Comparison of ENCODE assay signal across 8 mouse cellular contexts in the genomic region with DNA sequence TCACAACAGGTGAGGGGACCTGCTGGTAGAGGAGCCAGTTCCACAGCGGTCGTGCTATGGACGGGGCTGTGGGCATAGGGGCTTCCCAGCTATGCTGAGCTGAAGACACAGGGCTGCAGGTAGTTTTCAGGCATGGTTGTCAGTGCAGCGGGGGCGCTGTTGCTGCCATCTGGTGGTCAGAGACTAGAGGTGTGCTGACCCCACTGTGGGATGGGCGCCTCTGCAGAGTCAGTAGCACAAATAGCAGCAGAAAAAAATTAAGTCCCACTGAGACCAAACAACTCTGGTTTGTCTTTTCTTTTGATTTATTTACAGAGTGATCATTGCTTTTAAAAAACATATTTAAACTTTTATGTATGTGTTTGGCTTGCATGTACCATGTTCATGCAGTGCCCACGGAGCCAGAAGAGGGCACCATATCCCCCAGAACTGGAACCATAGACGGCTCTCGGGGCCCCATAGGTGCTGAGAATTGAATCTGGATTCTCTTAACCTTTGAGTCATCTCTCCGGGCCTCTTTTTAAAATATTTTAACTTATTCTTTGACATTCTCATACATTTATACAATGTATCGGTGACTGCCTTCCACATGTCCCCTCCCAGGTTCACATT. TPM values are rescaled to one million over a fixed set of nuclear protein-coding genes. Genes with fewer than 3 reads are reported as not detected.
DNase-seq lines count a peak whose midpoint lies in the region; ATAC-seq and TF ChIP-seq lines count a peak whose summit lies in the region.

No protein-coding gene starts in this region.

- H3K4me2 ChIP-seq in intestine, embryonic 16.5 days (ENCODE audit: low read depth, low read length) = peak overlapping the region; percentile 32

- no peaks in the 10 kb centered on the region for H3K27me3 ChIP-seq in intestine, embryonic 16.5 days (replicated peaks; ENCODE audit: control insufficient read depth, insufficient read depth, low read length)
- H3K27me3 ChIP-seq in midbrain, embryonic 10.5 days (ENCODE audit: low read depth, poor library complexity, severe bottlenecking) = no peaks in the 10 kb centered on the region

- peak; percentile 40 for DNase-seq in ovary, postnatal 10 days (ENCODE audit: low spot score)
- no peak for DNase-seq in ovary, adult 18-20 months (ENCODE audit: low spot score)
- peak; percentile 39 for DNase-seq in gastrocnemius, postnatal 25 days
- DNase-seq in left cerebral cortex, postnatal 36 days (ENCODE audit: low spot score in 2 of 2) = peak; percentile 54 to 62
- peak; percentile 78 for DNase-seq in midbrain, embryonic 10.5 days (ENCODE audit: low spot score)
- DNase-seq in spleen, adult 18-20 months = peak; percentile 52 to 76

- no peaks in the 10 kb centered on the region for H3K4me1 ChIP-seq in cortical plate, adult 2 months (ENCODE audit: control insufficient read depth, insufficient read depth, low read length)
- H3K4me1 ChIP-seq in intestine, embryonic 16.5 days (ENCODE audit: control insufficient read depth, insufficient read depth, low read length) = peaks cover 9% of the 10 kb centered on the region
- H3K4me1 ChIP-seq in midbrain, embryonic 10.5 days = peaks cover 20% of the 10 kb centered on the region

- intact Hi-C loops in left cerebral cortex, postnatal 36 days (cut with DNase I) = loop anchor here (5.0 kb wide), 1 partner anchor 56 kb away; a partner anchor contains a TSS

- WGBS in intestine, embryonic 16.5 days = 34% methylated on average over 11 of the region's 11 CpGs
- WGBS in midbrain, embryonic 10.5 days = 32% methylated on average over 11 of the region's 11 CpGs

- no peak overlapping the region for H3K9ac ChIP-seq in intestine, embryonic 16.5 days (ENCODE audit: low read depth, low read length)

- TF ChIP-seq CTCF in cortical plate, adult 2 months (IDR thresholded peaks at IDR 0.05; ENCODE audit: extremely low read depth, insufficient read depth, low read length) = peak; percentile 69

- H3K4me3 ChIP-seq in cortical plate, adult 2 months (ENCODE audit: insufficient read depth, low read length) = no peak overlapping the region
- H3K4me3 ChIP-seq in intestine, embryonic 16.5 days (ENCODE audit: low read length) = no peak overlapping the region
- peak overlapping the region; percentile 42 for H3K4me3 ChIP-seq in midbrain, embryonic 10.5 days

- no peak overlapping the region for H3K27ac ChIP-seq in cortical plate, adult 2 months (ENCODE audit: insufficient read depth, low read length)
- no peak overlapping the region for H3K27ac ChIP-seq in intestine, embryonic 16.5 days (ENCODE audit: low read length)
- peak overlapping the region; percentile 83 for H3K27ac ChIP-seq in midbrain, embryonic 10.5 days (replicated peaks)

- no peak for TF ChIP-seq POLR2A in cortical plate, adult 2 months (IDR thresholded peaks at IDR 0.05; ENCODE audit: extremely low read depth, insufficient read depth, low read length)

- H3K9me3 ChIP-seq in intestine, embryonic 16.5 days (ENCODE audit: control insufficient read depth, low read length) = no peaks in the 10 kb centered on the region
- peaks cover 7% of the 10 kb centered on the region; the same call in 1 of the 2 replicates for H3K9me3 ChIP-seq in midbrain, embryonic 10.5 days (replicated peaks)

- peak; percentile 93 for ATAC-seq in intestine, embryonic 16.5 days

- no peaks in the 10 kb centered on the region for H3K36me3 ChIP-seq in intestine, embryonic 16.5 days (ENCODE audit: control insufficient read depth, insufficient read depth, low read length)
- peaks cover 65% of the 10 kb centered on the region for H3K36me3 ChIP-seq in midbrain, embryonic 10.5 days

RNA-seq across cellular contexts. Expression of a gene that starts 8.3 kb away (rescaled TPM):
- polyA plus RNA-seq in cortical plate, adult 2 months (2012; rRNA removed) = 7.2 and 9.6 TPM in 2 replicates
- 1 to 10 TPM; 2.4 to 3.5 TPM for total RNA-seq in gastrocnemius, postnatal 25 days (2021)
- polyA plus RNA-seq in intestine, embryonic 16.5 days (2015; fragmentation: Nextera tagmentation; extraction: Ambion mirVana) = 9.0 and 10.5 TPM in 2 replicates
- total RNA-seq in left cerebral cortex, postnatal 36 days (2021) = 1 to 10 TPM; 3.5 to 4.3 TPM
- polyA plus RNA-seq in midbrain, embryonic 10.5 days (2016; fragmentation: Nextera tagmentation; extraction: Ambion mirVana) = 7.1 and 7.4 TPM in 2 replicates

RNA-seq across cellular contexts. Expression of a gene that starts 8.3 kb away (rescaled TPM):
- polyA plus RNA-seq in cortical plate, adult 2 months (2012; rRNA removed) = 6.1 and 6.3 TPM in 2 replicates
- 1 to 10 TPM; 3.1 to 3.3 TPM for total RNA-seq in gastrocnemius, postnatal 25 days (2021)
- 8.2 and 8.3 TPM in 2 replicates for polyA plus RNA-seq in intestine, embryonic 16.5 days (2015; fragmentation: Nextera tagmentation; extraction: Ambion mirVana)
- 1 to 10 TPM; 4.3 to 4.7 TPM for total RNA-seq in left cerebral cortex, postnatal 36 days (2021)
- polyA plus RNA-seq in midbrain, embryonic 10.5 days (2016; fragmentation: Nextera tagmentation; extraction: Ambion mirVana) = 6.4 and 6.5 TPM in 2 replicates

RNA-seq across cellular contexts. Expression of a gene that starts 29.3 kb away (rescaled TPM):
- 7.1 and 8.5 TPM in 2 replicates for polyA plus RNA-seq in cortical plate, adult 2 months (2012; rRNA removed)
- 1 to 10 TPM; 5.2 to 5.7 TPM for total RNA-seq in gastrocnemius, postnatal 25 days (2021)
- 7.0 and 7.5 TPM in 2 replicates for polyA plus RNA-seq in intestine, embryonic 16.5 days (2015; fragmentation: Nextera tagmentation; extraction: Ambion mirVana)
- 1 to 10 TPM; 2.8 to 3.0 TPM for total RNA-seq in left cerebral cortex, postnatal 36 days (2021)
- 0.97 and 1.0 TPM in 2 replicates for polyA plus RNA-seq in midbrain, embryonic 10.5 days (2016; fragmentation: Nextera tagmentation; extraction: Ambion mirVana)

RNA-seq across cellular contexts. Expression of a gene that starts 56.1 kb away (rescaled TPM):
- polyA plus RNA-seq in cortical plate, adult 2 months (2012; rRNA removed) = 0.23 and 0.33 TPM in 2 replicates
- total RNA-seq in gastrocnemius, postnatal 25 days (2021) = under 1 TPM; 0.43 to 0.51 TPM
- polyA plus RNA-seq in intestine, embryonic 16.5 days (2015; fragmentation: Nextera tagmentation; extraction: Ambion mirVana) = 8.5 and 10.5 TPM in 2 replicates
- total RNA-seq in left cerebral cortex, postnatal 36 days (2021) = under 1 TPM; 0.07 to 0.14 TPM
- polyA plus RNA-seq in midbrain, embryonic 10.5 days (2016; fragmentation: Nextera tagmentation; extraction: Ambion mirVana) = not detected in 2 replicates
